Mouse (Mus musculus): ENCODE measurements around the gene Bpifb9b. TPM values are rescaled to one million over a fixed set of nuclear protein-coding genes. Genes with fewer than 3 reads are reported as not detected.
"Not testable (repeated sequence)": the region's sequence is repeated elsewhere in the genome, so short reads cannot be mapped to it uniquely, and the experiment has no call there.

The Bpifb9b gene
- not detected for total RNA-seq (2021)

DNA sequence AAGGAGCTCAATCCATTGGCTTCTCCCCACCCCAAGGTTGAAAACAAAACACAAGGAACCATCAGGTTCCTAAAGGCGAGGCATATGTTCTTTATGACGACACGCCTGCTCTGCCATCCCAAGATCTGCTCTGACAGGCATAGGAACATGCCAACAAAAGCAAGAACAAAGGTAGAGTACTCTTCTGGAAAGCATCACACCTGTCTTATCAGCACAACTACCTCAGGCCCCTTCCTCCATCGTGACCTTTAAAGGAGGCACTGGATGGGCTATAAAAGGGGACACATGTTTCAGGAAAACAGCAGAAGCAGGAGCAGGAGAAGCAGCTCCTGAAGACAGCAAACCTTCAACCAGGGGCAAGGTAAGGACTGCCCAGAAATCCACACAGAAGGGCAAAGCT, at the start of gene Bpifb9b:
Gene Bpifb9b, plus strand, starts transcription at position 301 of the 400 bp plus-strand sequence.
- DNase-seq (ENCODE audit: extremely low spot score in 1 of 2, low spot score in 2 of 2); intact Hi-C loops (cut with DNase I): not testable (repeated sequence)

GRCm38 (mm10) chr2:154257554-154257953, 49.5 kb upstream of the Bpifb9b start, which contains the start of gene Bpifb9a:
TSS of gene Bpifb9a (plus strand) at chr2:154257854.
- DNase-seq (ENCODE audit: extremely low spot score in 1 of 2, low spot score in 2 of 2); intact Hi-C loops (cut with DNase I): not testable (repeated sequence)

DNA sequence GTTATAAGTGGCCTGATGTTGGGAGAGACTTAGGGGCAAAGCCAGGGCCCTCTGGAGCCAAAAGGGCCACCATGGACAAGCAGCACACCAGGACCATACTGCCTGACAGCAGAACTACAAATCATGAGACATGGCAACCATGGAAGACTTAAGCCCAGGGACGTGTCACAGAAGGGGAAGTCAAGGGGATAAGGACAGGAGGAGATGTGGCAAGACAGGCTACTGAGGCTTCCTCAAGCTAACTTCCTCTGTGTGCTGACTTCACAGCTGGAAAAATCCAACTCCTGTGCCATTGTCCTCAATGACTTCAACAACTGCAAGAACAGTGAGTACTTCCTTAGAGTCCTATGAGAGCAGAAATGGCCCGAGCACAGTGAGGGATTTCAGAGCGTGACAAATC, 42.6 kb upstream of the Bpifb9b start:
- DNase-seq (ENCODE audit: extremely low spot score in 1 of 2, low spot score in 2 of 2); intact Hi-C loops (cut with DNase I): not testable (repeated sequence)

DNA sequence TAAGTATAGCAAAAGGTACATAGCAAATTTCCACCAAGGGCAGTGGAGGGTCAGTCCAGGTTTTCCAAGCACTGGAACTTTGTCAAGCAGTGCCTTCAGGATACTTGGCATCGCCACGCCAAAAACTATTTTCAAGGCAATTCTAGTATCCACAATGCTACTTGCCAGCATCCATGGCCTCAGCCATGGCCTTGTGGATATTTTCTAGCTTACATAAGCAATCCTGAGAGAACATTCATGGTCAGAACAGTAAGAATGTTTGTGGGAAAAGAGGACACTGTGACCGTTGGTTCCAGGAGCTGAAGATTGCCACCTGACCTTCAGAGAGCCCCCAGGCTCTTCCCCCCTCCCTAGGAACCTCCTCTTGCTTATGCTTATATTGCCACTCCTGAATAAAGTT, 15.2 kb upstream of the Bpifb9b start:
- intact Hi-C loops (cut with DNase I); DNase-seq (ENCODE audit: extremely low spot score in 1 of 2, low spot score in 2 of 2): not testable (repeated sequence)

DNA sequence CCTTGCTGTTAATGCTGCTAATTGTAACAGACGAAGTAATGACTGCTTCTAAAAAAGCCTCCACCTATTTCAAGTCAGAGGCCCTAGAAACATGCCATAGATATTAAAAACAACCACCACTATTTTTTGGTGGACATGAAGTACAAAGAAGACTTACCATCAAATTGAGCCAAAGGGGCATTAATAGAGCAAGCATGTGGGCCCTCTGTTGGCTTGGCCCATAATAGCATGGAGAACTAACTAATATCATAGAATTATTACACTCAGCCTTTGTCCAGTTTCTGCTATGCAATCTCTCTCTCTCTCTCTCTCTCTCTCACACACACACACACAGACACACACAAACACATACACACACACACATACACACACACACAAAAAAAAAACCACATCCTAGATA, 14.2 kb upstream of the Bpifb9b start:
- no peak for DNase-seq (ENCODE audit: extremely low spot score in 1 of 2, low spot score in 2 of 2)
- intact Hi-C loops (cut with DNase I) = no loop called here

GRCm38 (mm10) chr2:154294746-154295145, 12.3 kb upstream of the Bpifb9b start:
- intact Hi-C loops (cut with DNase I) = loop anchor here (5.0 kb wide), 1 partner anchor 77 kb away; no protein-coding TSS in a partner anchor

GRCm38 (mm10) chr2:154300496-154300895, 6.5 kb upstream of the Bpifb9b start:
- DNase-seq (ENCODE audit: extremely low spot score in 1 of 2, low spot score in 2 of 2) = peak in 1 of 2 experiments; percentile 78
- intact Hi-C loops (cut with DNase I) = no loop called here

More at GRCm38 (mm10) chr2:154294746-154295145, 12.3 kb upstream of the Bpifb9b start:
- not testable (repeated sequence) for DNase-seq (ENCODE audit: extremely low spot score in 1 of 2, low spot score in 2 of 2)

DNA sequence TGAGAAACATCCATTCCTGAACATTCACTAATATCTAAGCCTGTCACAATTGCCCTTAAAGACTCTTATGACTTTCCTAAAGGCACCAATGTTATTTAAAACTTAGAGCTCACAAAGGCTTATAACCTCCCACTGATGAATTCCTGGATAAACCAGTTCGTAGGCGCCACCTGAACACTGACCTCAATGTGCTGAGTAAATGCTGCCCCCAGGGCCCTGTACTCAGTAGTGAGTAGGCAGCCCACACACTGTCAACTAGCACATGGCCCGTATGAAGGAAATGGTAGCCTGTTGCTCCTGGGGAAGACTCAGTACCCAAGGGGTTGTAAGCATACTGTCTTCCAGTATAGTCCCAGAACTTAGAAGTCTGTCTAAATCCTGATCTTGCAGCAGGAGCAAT, 5.3 kb upstream of the Bpifb9b start:
- DNase-seq (ENCODE audit: extremely low spot score in 1 of 2, low spot score in 2 of 2) = no peak
- intact Hi-C loops (cut with DNase I) = no loop called here

DNA sequence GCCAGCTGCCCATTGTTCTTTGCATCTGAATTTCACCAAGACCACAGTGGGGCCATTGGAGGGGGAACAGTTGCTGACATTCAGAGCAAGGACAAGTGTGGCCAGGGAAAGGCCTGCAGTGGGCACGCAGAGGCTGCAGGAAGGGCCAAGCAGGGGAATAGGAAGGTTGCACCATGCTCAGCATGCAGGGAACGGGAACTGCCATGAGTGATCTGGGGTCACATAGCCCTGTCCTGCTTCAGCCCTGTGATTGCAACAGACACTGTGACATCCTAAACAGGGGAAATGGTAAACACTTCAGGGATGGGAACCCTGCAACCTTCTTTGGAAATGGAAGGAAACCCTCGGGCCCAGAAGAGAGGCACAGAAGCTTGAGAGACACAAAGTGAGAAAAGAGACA, 2.4 kb upstream of the Bpifb9b start:
- intact Hi-C loops (cut with DNase I); DNase-seq (ENCODE audit: extremely low spot score in 1 of 2, low spot score in 2 of 2): not testable (repeated sequence)

GRCm38 (mm10) chr2:154313771-154314170, 6.7 kb downstream of the Bpifb9b start:
- DNase-seq (ENCODE audit: extremely low spot score in 1 of 2, low spot score in 2 of 2); intact Hi-C loops (cut with DNase I): not testable (repeated sequence)

GRCm38 (mm10) chr2:154326852-154327251, 19.8 kb downstream of the Bpifb9b start:
- intact Hi-C loops (cut with DNase I) = no loop called here
- DNase-seq (ENCODE audit: extremely low spot score in 1 of 2, low spot score in 2 of 2) = no peak

DNA sequence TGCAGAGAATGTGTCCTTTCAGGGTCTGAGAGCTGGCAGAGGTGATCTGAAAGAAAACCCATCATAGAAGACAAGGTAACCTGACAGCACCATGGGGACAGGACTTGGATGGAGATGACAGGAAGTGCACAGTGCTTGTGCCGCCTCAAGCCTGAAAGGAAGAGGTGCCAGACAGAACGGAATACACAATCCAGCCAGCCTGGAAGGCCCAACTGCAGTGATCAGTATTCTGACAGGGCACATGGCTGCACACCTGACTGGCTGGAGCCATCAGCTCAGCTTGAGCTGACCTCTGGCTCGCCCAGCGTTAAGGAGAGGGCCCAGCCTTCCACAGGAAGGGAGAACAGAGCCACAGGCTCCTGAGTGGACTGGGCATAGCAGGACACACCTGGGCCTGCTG, 28.5 kb downstream of the Bpifb9b start:
- DNase-seq (ENCODE audit: extremely low spot score in 1 of 2, low spot score in 2 of 2) = no peak
- intact Hi-C loops (cut with DNase I) = no loop called here

- intact Hi-C loops (cut with DNase I) = no loop called here
These were observed 31.1 kb downstream of the Bpifb9b start for GRCm38 (mm10) chr2:154338161-154338560.

GRCm38 (mm10) chr2:154339356-154339755, 32.3 kb downstream of the Bpifb9b start:
- no peak for DNase-seq (ENCODE audit: extremely low spot score in 1 of 2, low spot score in 2 of 2)
- intact Hi-C loops (cut with DNase I) = no loop called here

More at GRCm38 (mm10) chr2:154338161-154338560, 31.1 kb downstream of the Bpifb9b start:
- no peak for DNase-seq (ENCODE audit: extremely low spot score in 1 of 2, low spot score in 2 of 2)

DNA sequence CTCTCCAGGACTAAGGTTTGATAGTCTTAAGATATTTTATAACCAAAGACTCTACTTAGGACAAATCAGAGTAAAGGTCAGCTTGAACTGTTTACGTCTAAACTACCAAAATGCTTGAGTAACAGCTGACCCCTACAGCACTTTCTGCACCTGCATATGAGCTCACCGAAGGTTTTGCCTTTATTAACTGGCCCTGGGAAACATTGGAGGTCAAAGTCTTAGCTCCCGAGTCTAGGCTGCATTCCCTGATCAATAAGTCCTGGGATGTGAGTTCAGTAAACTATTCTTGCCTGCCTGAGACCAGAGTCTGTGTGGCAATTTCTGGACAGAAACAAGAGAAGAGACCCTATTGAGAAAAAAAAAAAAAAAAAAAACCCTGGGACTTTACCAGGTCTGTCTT, 41.1 kb downstream of the Bpifb9b start:
- intact Hi-C loops (cut with DNase I) = no loop called here

DNA sequence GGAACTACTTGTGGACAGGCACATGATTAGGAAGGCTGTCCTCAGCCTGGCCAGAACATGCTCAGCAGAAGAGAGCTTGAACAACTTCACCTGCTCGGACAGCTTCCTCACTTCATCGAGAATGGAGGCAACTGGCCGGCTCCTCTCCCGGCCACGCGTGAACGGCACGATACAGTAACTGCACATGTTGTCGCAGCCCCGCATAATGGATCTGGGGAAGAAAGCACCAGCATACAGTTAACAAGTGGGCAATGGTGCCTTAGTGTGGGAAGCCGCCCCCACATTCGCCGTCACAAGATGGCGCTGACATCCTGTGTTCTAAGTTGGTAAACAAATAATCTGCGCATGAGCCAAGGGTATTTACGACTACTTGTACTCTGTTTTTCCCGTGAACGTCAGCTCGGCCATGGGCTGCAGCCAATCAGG, 47.0 kb downstream of the Bpifb9b start:
- intact Hi-C loops (cut with DNase I); DNase-seq (ENCODE audit: extremely low spot score in 1 of 2, low spot score in 2 of 2): not testable (repeated sequence)

More for the DNA sequence above, 41.1 kb downstream of the Bpifb9b start:
- DNase-seq (ENCODE audit: extremely low spot score in 1 of 2, low spot score in 2 of 2) = no peak

- no peak for DNase-seq (ENCODE audit: extremely low spot score in 1 of 2, low spot score in 2 of 2)
- intact Hi-C loops (cut with DNase I) = no loop called here
These were observed 60.5 kb downstream of the Bpifb9b start for GRCm38 (mm10) chr2:154367510-154367909.
